Mouse (Mus musculus) CH12.LX (cell line): ENCODE measurements around the gene Rcc1l.

Experiments
- BHLHE40 ChIP-seq: IDR thresholded peaks from 2 replicates; pipeline ENCODE4 v1.6.1; 2011; ENCODE audit warnings: mild to moderate bottlenecking, low read depth, low read length, improper control_type of control experiment
- CTCF ChIP-seq, 2 experiments: IDR thresholded peaks in 1 of 2; conservative IDR thresholded peaks in 1 of 2; 2 replicates each; pipeline ENCODE4 v1.5.1; 2011 to 2012; ENCODE audit warnings: low read depth in 2 of 2, low read length in 2 of 2, improper control_type of control experiment in 1 of 2, inconsistent platforms in 1 of 2, mild to moderate bottlenecking in 1 of 2, moderate library complexity in 1 of 2
- HCFC1 ChIP-seq: IDR thresholded peaks from 2 replicates; pipeline ENCODE4 v1.6.1; 2012; ENCODE audit warnings: low read depth, mild to moderate bottlenecking, inconsistent platforms, low read length, improper control_type of control experiment
- JUND ChIP-seq: conservative IDR thresholded peaks from 2 replicates; pipeline ENCODE4 v1.6.1; 2011; ENCODE audit warnings: low read depth, low read length, improper control_type of control experiment
- MAX ChIP-seq: IDR thresholded peaks from 2 replicates; pipeline ENCODE4 v1.6.1; 2011; ENCODE audit warnings: low read length, improper control_type of control experiment
- MEF2A ChIP-seq: IDR thresholded peaks from 2 replicates; pipeline ENCODE4 v1.6.1; 2014; ENCODE audit warnings: low read depth, mild to moderate bottlenecking, inconsistent platforms, low read length, improper control_type of control experiment, borderline replicate concordance
- RAD21 ChIP-seq: IDR thresholded peaks from 2 replicates; pipeline ENCODE4 v1.6.1; 2011; ENCODE audit warnings: low read depth, mild to moderate bottlenecking, low read length, improper control_type of control experiment, moderate library complexity
- TCF12 ChIP-seq: IDR thresholded peaks from 2 replicates; pipeline ENCODE4 v1.6.1; 2014; ENCODE audit warnings: low read depth, mild to moderate bottlenecking, inconsistent platforms, low read length, improper control_type of control experiment
- ZNF384 ChIP-seq: IDR thresholded peaks from 2 replicates; pipeline ENCODE4 v1.6.1; 2012; ENCODE audit warnings: low read depth, low read length, improper control_type of control experiment, inconsistent platforms

DNA sequence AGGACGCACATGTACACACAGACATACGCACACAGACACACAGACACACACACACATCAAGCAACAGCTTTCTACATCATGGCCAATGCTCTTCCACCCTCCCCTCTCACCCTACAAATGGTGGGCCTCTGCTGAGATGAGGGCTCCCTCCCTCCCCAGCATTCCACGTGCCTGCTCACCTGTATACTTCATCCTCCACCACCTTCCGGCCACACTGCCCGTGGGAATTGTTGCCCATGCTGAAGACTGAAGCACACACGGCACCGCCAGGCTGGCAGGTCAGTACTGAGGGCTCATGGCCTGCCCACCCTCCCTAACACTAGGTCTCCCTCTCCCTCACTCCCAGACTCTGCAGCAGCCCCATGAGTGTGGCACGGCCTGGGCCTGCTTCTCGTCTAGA is 8.5 kb downstream of the Rcc1l start:
- no peak for TF ChIP-seq JUND
- no peak for TF ChIP-seq HCFC1
- no peak for TF ChIP-seq MEF2A
- TF ChIP-seq CTCF (conservative IDR thresholded peaks at IDR 0.05 in 1 of 2, IDR thresholded peaks at IDR 0.05 in 1 of 2; ENCODE audit: low read depth in 2 of 2, low read length in 2 of 2): no peak
- no peak for TF ChIP-seq TCF12
- no peak for TF ChIP-seq ZNF384
- no peak for TF ChIP-seq BHLHE40
- TF ChIP-seq MAX: no peak
- no peak for TF ChIP-seq RAD21
